Mouse (Mus musculus) layer of hippocampus, postnatal 10 days (tissue): ENCODE measurements around the gene Fgfr2. TPM values are rescaled to one million over a fixed set of nuclear protein-coding genes. Genes with fewer than 3 reads are reported as not detected.
A peak's percentile ranks its signal among the peaks of the same experiment; 100 is the strongest.

Experiments used
- DNase-seq, 2 experiments: peaks; one replicate each; pipeline ENCODE4 v3.0.0; 2021; ENCODE audit warnings: low spot score in 2 of 2
- total RNA-seq, 2 experiments: library from RNA; stranded (reverse); gene quantifications; 2 replicates each; pipeline ENCODE4 v1.2.3; 2021

Gene Fgfr2
- total RNA-seq, 2 experiments from 2014 or later: 35.6 to 48.3 TPM

DNA sequence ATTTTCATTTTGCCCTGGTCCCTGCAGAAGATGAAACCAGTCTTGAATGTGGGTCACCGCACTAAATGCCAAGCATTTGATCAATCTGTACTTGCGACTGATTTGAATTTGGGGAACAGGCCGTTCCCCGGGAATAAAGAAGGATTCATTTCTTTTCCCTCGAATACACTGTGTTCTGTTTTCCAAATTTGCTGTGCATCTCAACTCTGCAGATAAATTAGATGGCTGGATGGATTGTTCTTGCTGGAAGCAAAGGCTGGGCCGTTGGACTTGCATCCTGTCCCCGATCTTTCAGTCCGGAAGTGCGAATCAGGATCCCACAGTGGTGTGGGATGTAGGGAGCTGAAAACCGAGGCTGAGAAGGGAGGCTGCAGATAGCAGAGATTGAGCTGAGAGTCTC lies 2169.8 kb downstream of the Fgfr2 start:
- peak in 1 of 2 experiments; percentile 32 for DNase-seq

DNA sequence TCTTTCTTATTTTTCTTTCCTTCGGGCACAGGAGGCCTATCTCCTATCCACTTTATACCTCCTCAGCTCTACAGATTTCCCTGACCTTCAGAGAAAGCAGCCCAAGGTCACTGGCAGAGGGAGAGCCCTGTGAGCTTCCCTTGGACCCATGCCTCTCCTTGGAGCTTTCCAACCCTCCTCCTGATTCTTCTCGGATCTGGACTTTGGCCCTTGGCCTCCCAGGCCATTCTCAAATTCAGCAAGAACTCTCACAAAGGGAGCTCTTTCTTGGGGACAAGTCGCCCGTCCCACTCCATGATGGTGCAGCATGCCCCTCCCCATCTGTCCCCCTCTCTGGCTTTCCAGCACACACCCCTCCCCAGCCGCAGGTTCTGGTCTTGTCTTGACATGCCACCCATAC lies 2172.1 kb downstream of the Fgfr2 start:
- DNase-seq: no peak

DNA sequence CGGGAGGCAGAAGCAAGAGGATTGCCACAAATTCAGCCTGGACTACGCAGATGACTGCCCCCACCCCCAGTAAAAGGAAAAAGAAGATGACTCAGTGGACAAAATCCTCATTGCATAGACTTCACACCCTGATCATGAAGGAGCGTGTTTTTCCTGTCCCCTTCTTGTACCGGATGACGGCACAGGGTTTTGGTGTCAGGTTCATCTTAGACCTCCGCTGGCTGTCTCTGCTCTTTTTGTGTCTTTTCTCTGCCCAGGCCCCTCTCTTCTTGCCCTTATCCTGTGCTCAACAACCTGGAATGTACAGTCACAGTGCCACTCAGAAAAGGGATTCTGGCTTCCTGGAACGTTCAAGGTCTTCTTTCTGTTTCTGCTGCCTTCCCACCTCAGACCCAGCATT lies 2172.7 kb downstream of the Fgfr2 start:
- DNase-seq: no peak

DNA sequence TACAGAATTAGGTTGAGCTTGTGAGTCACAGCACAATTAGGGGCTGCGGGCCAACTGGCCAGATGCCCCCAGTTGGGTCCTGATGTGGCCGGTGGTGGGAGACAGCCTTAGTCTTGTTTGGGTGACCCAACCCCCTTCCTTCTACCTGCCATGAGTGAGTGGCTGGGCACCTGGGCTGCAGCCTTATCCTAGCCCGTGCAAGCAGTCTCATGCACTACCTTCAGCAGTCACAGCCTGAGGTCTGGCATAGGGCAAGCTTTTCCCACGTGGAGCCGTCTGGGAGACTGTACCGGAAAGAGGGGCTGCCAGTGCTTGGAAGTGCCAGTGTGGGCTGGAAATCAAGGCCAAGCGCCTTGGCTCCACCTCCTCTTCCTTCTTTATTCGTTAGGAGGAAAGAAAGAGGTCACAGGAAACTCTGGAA lies 2173.8 kb downstream of the Fgfr2 start:
- DNase-seq: peak; percentile 55 to 68

DNA sequence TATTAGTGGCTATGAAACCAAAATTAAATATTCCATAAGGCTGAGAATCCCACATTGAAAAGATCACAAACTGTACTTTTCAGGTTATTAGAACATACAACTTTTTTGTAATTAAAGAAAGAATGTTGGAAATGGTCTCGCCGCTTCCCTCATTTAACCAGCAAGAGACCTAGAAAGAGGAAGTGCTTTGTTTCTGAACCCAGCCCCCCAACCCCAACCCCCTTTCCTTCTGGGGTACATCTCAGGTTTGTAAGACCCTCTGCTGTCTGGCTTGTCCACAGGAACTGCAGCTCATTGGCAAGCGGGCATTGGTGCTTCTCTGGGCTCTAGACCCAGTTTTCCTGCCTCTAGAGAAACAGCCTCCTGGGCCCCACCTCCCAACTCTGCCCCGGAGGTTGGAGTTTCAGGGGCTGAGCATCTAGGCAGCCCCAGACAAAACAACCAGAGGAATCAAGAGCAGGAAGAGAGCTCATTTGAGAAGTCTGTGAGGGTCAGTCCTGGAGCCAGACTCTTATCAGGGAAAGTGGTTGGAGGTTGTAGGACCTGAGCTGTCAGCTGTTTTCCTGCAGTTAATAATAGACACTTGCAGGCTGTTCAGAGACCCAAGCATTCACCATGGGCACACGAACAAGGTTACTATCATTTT lies 2174.5 kb downstream of the Fgfr2 start:
- DNase-seq: peak in 1 of 2 experiments; percentile 37

GRCm38 (mm10) chr7:130946303-130946702 lies 2176.8 kb downstream of the Fgfr2 start:
- no peak for DNase-seq

GRCm38 (mm10) chr7:130945730-130946129 lies 2177.4 kb downstream of the Fgfr2 start:
- DNase-seq: no peak

- DNase-seq: no peak
Observed at GRCm38 (mm10) chr7:130944766-130945475, 2178.2 kb downstream of the Fgfr2 start.

DNA sequence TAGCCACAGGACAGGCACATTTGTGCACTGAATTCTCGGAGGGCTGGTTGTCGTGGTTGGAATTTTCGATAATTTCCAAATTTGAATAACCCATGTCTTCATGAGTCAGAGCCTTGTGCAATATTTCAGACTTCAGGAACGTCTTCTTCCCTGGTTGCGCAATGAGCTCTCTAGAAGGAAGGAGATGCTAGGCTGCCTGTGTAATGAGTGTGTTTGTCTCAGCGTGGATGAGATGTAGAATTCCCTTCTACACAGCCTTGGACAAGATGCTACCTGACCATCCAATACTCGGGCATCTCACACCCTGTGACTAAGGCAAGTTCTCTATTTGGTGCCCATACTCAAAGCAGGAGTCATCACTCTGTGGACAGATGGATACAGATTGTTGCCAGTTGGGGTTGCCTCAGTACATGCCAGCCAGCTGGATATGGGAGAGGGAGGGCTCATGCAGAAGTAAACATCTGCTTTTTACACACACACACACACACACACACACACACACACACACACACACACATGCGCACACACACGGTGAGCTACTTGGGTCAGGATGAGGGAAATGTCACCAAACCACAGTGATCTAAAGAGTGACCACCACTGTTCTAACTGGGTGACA lies 2179.8 kb downstream of the Fgfr2 start:
- no peak for DNase-seq

GRCm38 (mm10) chr7:130940733-130941132 lies 2182.4 kb downstream of the Fgfr2 start:
- peak in 1 of 2 experiments; percentile 41 for DNase-seq

- DNase-seq: no peak
Observed at GRCm38 (mm10) chr7:130938896-130939295, 2184.3 kb downstream of the Fgfr2 start.

- no peak for DNase-seq
Observed at GRCm38 (mm10) chr7:130938005-130938404, 2185.1 kb downstream of the Fgfr2 start.

- DNase-seq: no peak
Observed at GRCm38 (mm10) chr7:130937266-130937841, 2185.8 kb downstream of the Fgfr2 start.

DNA sequence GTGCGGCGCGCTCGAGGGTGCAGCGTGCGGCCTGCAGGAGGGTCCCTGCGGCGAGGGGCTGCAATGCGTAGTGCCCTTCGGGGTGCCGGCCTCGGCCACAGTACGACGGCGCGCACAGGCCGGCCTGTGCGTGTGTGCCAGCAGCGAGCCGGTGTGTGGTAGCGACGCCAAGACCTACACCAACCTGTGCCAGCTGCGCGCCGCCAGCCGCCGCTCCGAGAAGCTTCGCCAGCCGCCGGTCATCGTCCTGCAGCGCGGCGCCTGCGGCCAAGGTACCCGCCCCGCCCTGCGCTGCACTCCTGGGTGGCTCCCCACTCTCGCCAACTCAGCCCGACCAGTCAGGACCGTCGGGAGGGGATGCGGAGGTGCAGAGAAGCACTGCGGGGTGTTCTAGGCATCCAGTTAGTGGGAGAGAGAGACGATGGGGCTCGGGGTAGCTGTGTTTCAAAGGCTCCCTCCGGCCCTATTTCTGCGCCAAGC lies 2186.6 kb downstream of the Fgfr2 start:
- no peak for DNase-seq

- peak; percentile 78 to 87 for DNase-seq
Observed at GRCm38 (mm10) chr7:130935793-130936471, 2187.2 kb downstream of the Fgfr2 start, which contains the start of gene Htra1. Gene Htra1 (plus strand): TSS chr7:130936111.

GRCm38 (mm10) chr7:130935421-130935792 lies 2187.7 kb downstream of the Fgfr2 start:
- no peak for DNase-seq

DNA sequence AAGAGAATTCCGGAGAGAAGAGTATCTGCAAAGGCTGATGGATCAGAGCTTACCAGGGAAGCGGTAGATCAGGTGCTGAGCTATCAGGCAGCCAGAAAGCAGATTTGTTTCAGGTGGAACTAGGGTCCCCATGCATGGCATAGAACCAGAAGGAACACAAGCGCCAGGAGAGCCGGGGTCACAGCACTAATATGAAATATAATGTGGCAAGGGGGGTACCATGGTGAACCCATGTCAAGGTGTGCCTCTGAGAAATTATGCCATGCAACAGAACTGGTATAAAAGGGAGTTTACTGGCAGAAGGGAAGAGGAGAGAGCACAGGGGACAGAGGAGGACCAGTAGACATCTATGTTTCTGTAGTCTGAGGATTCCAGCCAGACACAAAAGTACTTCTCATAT lies 2188.5 kb downstream of the Fgfr2 start:
- DNase-seq: no peak

DNA sequence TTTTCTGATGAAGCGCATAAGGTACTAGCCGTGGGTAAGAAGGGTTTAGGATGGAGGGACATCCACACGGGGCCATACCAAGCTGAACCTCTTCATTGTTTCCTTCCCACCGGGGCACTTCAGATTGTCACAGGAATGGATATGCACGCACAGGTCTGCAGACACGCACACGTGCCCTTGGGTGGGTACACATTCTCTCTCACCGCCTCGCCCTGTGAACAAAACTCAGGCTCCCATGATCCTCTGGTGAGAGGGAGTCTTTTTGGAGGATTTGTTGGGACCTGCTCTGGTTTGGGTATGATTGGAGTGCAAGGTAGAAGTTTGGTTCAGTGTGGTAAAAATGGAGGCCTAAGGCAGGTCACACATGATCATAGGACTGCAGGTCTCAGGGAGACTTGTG lies 2190.2 kb downstream of the Fgfr2 start:
- no peak for DNase-seq

DNA sequence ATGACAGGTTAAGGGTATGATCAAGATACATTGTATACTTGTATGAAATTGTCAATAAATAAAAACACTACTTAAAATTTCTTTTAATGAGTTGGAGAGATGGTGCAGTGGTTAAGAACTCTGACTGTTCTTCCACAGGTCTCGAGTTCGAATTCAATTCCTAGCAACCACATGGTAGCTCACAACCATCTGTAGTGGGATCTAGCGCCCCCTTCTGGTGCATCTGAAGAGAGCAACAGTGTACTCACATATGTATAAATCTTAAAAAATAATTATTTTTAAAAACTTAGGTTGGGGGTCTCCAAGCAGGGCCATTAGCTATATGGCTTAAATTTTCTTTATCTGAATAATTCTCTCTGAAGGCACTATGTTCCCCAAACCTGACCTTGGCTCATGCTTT lies 2192.7 kb downstream of the Fgfr2 start:
- DNase-seq: no peak

GRCm38 (mm10) chr7:130922981-130923731 lies 2200.0 kb downstream of the Fgfr2 start:
- DNase-seq: no peak

DNA sequence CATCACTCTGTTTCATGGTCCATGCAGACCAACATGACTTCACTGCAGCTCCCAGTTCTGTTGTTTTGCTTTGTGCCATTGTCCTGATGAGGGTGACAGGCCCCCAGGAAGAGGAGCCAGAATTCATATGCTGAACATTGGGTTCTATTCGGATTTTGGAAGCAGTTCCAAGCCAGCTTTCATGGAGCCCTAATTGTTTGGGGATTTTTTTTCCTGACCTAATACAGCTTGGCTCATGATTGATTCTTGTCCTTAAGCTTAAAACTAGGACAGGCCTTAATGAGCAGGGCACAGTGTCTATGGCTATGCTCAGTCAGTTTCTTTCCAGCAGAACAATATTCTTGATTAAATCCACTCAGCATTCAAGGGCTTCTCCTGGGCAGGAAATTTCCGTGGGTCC lies 2204.9 kb downstream of the Fgfr2 start:
- DNase-seq: no peak
